Mouse (Mus musculus) layer of hippocampus, adult 9-10 months (tissue): ENCODE results near the gene Ermard.

Experiments used
- DNase-seq: peaks from one replicate; pipeline ENCODE4 v3.0.0; 2022; ENCODE audit warnings: low spot score

The Ermard gene

GRCm38 (mm10) chr17:15120569-15120968, 79.6 kb downstream of the Ermard start:
- no peak for DNase-seq

GRCm38 (mm10) chr17:15129630-15130287, 88.8 kb downstream of the Ermard start:
- DNase-seq, result no peak

DNA sequence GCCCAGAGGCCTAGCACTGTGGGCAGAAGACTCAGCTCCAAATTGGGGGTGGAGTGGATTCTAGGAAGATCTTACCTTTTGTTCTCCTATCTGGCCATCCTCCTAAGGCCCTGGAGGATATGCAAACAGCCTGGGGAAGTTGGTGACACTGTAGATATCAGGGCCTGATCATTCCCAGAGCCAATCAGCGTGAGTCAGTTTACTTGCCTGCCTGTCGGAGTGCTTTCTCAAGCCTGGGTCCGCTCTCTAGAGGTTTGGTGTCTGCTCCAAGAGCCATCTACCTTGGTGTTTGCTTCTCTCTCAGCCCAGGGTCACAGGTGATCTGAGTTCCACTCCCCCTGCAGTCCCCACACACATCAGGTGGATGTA, 89.3 kb downstream of the Ermard start:
- no peak for DNase-seq

GRCm38 (mm10) chr17:15134905-15135669, 94.1 kb downstream of the Ermard start:
- no peak for DNase-seq

DNA sequence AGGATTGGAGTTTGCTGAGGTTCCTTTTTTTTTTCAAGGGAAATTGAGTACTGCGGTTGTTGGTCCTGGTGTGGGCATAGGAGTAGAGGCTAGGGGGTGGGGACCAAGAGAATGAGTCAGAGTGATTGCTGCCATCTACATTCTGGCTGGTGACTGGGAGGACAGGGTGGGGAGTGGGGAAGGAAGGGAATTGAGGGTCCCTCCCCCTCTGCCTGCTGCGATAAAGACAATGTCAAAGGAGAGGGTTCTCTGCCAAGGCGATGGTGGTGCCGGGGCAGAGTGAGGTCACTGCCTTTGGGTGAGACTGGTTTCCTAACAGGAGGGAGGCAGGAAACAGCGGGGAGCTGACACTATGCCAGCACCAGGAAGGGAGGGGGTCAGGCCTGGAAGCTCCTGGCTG, 96.4 kb downstream of the Ermard start:
- no peak for DNase-seq
